Mouse (Mus musculus) limb, embryonic 14.5 days (tissue): ENCODE results near the gene Nsun5. TPM values are rescaled to one million over a fixed set of nuclear protein-coding genes. Genes with fewer than 3 reads are reported as not detected.
"Not testable (repeated sequence)": the region's sequence is repeated elsewhere in the genome, so short reads cannot be mapped to it uniquely, and the experiment has no call there.

Source experiments
- ATAC-seq: fragments of 200-750 bp; cut with Nextera tagmentation; 2 replicates; pipeline ENCODE4 v1.8.0; 2017; ENCODE audit warnings: low read depth, moderate number of reproducible peaks, moderate TSS enrichment; ENCODE audit not compliant: low FRiP score
- DNase-seq: peaks from one replicate; pipeline ENCODE4 v3.0.0-alpha.2; 2015; ENCODE audit warnings: low spot score
- H3K27ac ChIP-seq: fragments of 300-500 bp; sonication (generic); replicated peaks from 2 replicates; pipeline ENCODE4 v1.5.1; 2014; ENCODE audit warnings: low read depth, mild to moderate bottlenecking, low read length, moderate library complexity, mixed read lengths
- H3K27me3 ChIP-seq: fragments of 300-500 bp; sonication (generic); 2 replicates; pipeline ENCODE4 v1.6.1; 2014; ENCODE audit warnings: low read length, mixed read lengths; ENCODE audit not compliant: control insufficient read depth, insufficient read depth
- H3K36me3 ChIP-seq: fragments of 300-500 bp; sonication (generic); 2 replicates; pipeline ENCODE4 v1.6.1; 2014; ENCODE audit warnings: mild to moderate bottlenecking, low read length, moderate library complexity, mixed read lengths; ENCODE audit not compliant: control insufficient read depth, insufficient read depth
- H3K4me1 ChIP-seq: fragments of 300-500 bp; sonication (generic); 2 replicates; pipeline ENCODE4 v1.6.1; 2014; ENCODE audit warnings: antibody characterized with exemption, low read length, mixed read lengths; ENCODE audit not compliant: control insufficient read depth, insufficient read depth
- H3K4me2 ChIP-seq: fragments of 300-500 bp; sonication (generic); replicated peaks from 2 replicates; pipeline ENCODE4 v1.6.1; 2014; ENCODE audit warnings: low read depth, mild to moderate bottlenecking, low read length, moderate library complexity; ENCODE audit not compliant: severe bottlenecking
- H3K4me3 ChIP-seq: fragments of 300-500 bp; sonication (generic); replicated peaks from 2 replicates; pipeline ENCODE4 v1.5.1; 2014; ENCODE audit warnings: low read length
- H3K9ac ChIP-seq: fragments of 300-500 bp; sonication (generic); 2 replicates; pipeline ENCODE4 v1.6.1; 2014; ENCODE audit warnings: mild to moderate bottlenecking, low read depth, low read length, moderate library complexity; ENCODE audit not compliant: severe bottlenecking
- H3K9me3 ChIP-seq: fragments of 300-500 bp; sonication (generic); 2 replicates; pipeline ENCODE4 v1.6.1; 2016; ENCODE audit warnings: low read length; ENCODE audit not compliant: control insufficient read depth
- POLR2A ChIP-seq: fragments of 200-500 bp; IDR thresholded peaks from 2 replicates; pipeline ENCODE4 v1.8.0; 2012; ENCODE audit warnings: inconsistent platforms, mild to moderate bottlenecking, moderate library complexity, borderline replicate concordance; ENCODE audit not compliant: insufficient read depth, insufficient read length; ENCODE audit errors: extremely low read depth
- WGBS: fragments of 180-500 bp; shearing (Covaris S2); extraction: QIAGEN DNeasy Blood & Tissue Kit; methylation state at CpG from one replicate; pipeline ENCODE4 v1.1.7; 2014; 5-methylcytosine and 5-hydroxymethylcytosine counted together
- polyA plus RNA-seq, 2 experiments: library from polyadenylated mRNA; depleted of rRNA in 1 of 2; stranded (reverse) in 1 of 2; unstranded in 1 of 2; fragments of >200 nt; fragmentation: Nextera tagmentation in 1 of 2; extraction: Ambion mirVana in 1 of 2; gene quantifications; 2 replicates each; pipeline versions ENCODE4 v1.2.1 to v1.2.3; 2012 to 2014

The Nsun5 gene
- polyA plus RNA-seq, 2 experiments = 26.2 to 52.1 TPM

GRCm38 (mm10) chr5:135359772-135360171 is 10.0 kb upstream of the Nsun5 start:
- Histone ChIP-seq H3K4me3 (no peak overlapping the region), H3K27me3 (no peaks in the 10 kb centered on the region), H3K36me3 (no peaks in the 10 kb centered on the region), H3K9me3 (no peaks in the 10 kb centered on the region), H3K27ac (no peak overlapping the region), H3K9ac (no peak overlapping the region), H3K4me1 (no peaks in the 10 kb centered on the region), H3K4me2 (no peak overlapping the region)
- DNase-seq = no peak
- 92% methylated on average over 2 of the region's 2 CpGs for WGBS
- no peak for ATAC-seq
- TF ChIP-seq POLR2A = no peak

- Histone ChIP-seq H3K27me3 (no peaks in the 10 kb centered on the region), H3K9ac (no peak overlapping the region), H3K4me3 (no peak overlapping the region), H3K4me1 (no peaks in the 10 kb centered on the region), H3K4me2 (no peak overlapping the region), H3K27ac (no peak overlapping the region), H3K9me3 (no peaks in the 10 kb centered on the region), H3K36me3 (no peaks in the 10 kb centered on the region)
- TF ChIP-seq POLR2A = no peak
- no peak for DNase-seq
- no peak for ATAC-seq
- 93% methylated on average over 3 of the region's 3 CpGs for WGBS
These were observed 7.2 kb upstream of the Nsun5 start for GRCm38 (mm10) chr5:135362572-135362971.

- no peak overlapping the region for H3K4me3 ChIP-seq
- no peak overlapping the region for H3K4me2 ChIP-seq
- no peak overlapping the region for H3K9ac ChIP-seq
- WGBS = 29% methylated on average over 12 of the region's 12 CpGs
- H3K27me3 ChIP-seq = no peaks in the 10 kb centered on the region
- ATAC-seq (no peak), DNase-seq (no peak)
- H3K36me3 ChIP-seq = no peaks in the 10 kb centered on the region
- no peak overlapping the region for H3K27ac ChIP-seq
- H3K9me3 ChIP-seq = no peaks in the 10 kb centered on the region
- TF ChIP-seq POLR2A = no peak
- H3K4me1 ChIP-seq = no peaks in the 10 kb centered on the region
These were observed 6.2 kb upstream of the Nsun5 start for GRCm38 (mm10) chr5:135363540-135363939.

GRCm38 (mm10) chr5:135367841-135368240 is 1.9 kb upstream of the Nsun5 start:
- 58% methylated on average over 6 of the region's 6 CpGs for WGBS
- H3K36me3 ChIP-seq = peaks cover 8% of the 10 kb centered on the region
- no peak overlapping the region for H3K27ac ChIP-seq
- no peak overlapping the region for H3K9ac ChIP-seq
- peaks cover 11% of the 10 kb centered on the region; the same call in 1 of the 2 replicates for H3K4me1 ChIP-seq
- no peak overlapping the region for H3K4me2 ChIP-seq
- H3K4me3 ChIP-seq = no peak overlapping the region
- ATAC-seq (no peak), DNase-seq (no peak)
- no peak for TF ChIP-seq POLR2A
- H3K27me3 ChIP-seq = no peaks in the 10 kb centered on the region
- H3K9me3 ChIP-seq = no peaks in the 10 kb centered on the region

GRCm38 (mm10) chr5:135368312-135368711 is 1.4 kb upstream of the Nsun5 start:
- TF ChIP-seq POLR2A = no peak
- Histone ChIP-seq H3K9ac (no peak overlapping the region), H3K36me3 (peaks cover 11% of the 10 kb centered on the region), H3K9me3 (no peaks in the 10 kb centered on the region), H3K27ac (no peak overlapping the region), H3K27me3 (no peaks in the 10 kb centered on the region), H3K4me2 (no peak overlapping the region), H3K4me1 (peaks cover 11% of the 10 kb centered on the region; the same call in 1 of the 2 replicates), H3K4me3 (no peak overlapping the region)
- ATAC-seq = no peak
- 85% methylated on average over 6 of the region's 6 CpGs for WGBS
- no peak for DNase-seq

- not testable (repeated sequence) for ATAC-seq
- H3K9ac ChIP-seq = peak overlapping the region; percentile 84
- WGBS = 58% methylated on average over 9 of the region's 9 CpGs
These were observed 557 bp upstream of the Nsun5 start for GRCm38 (mm10) chr5:135369196-135369595.

More at GRCm38 (mm10) chr5:135369196-135369595, 557 bp upstream of the Nsun5 start:
- not testable (repeated sequence) for H3K9me3 ChIP-seq, H3K27me3 ChIP-seq, DNase-seq
- Histone ChIP-seq H3K4me3 (peak overlapping the region; percentile 87), H3K36me3 (peaks cover 20% of the 10 kb centered on the region), H3K4me1 (peaks cover 11% of the 10 kb centered on the region; the same call in 1 of the 2 replicates), H3K4me2 (peak overlapping the region; percentile 85), H3K27ac (peak overlapping the region; percentile 82)
